Mouse (Mus musculus): ENCODE measurements around the gene Gm20532.

DNA sequence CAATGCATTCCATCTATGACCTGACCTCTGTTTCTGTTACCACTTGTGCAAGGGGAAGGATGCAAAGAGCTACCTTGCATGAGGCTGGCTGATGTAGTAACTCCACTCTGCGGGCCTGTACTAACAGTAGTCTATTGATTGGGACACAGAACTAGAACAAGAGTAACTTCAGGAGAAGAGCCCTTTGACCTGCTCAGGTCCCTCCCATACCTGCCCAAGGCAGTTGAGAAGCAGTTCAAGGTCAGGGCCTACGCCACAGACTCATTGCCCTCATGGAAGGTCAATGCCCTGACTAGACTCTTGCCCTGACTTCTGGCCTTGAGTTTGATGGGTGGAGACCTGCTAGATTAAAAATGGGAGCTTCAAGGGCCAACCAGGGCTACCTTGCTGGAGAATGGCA, 14.2 kb downstream of the Gm20532 start:
- TF ChIP-seq CTCF (IDR thresholded peaks at IDR 0.05 in 2 of 3, conservative IDR thresholded peaks at IDR 0.05 in 1 of 3; ENCODE audit: control insufficient read depth in 1 of 3, insufficient read depth in 1 of 3, low read depth in 2 of 3, low read length in 3 of 3, poor library complexity in 1 of 3, severe bottlenecking in 1 of 3) (no peak), TAL1 (IDR thresholded peaks at IDR 0.05; ENCODE audit: low read length) (no peak), POLR2A (IDR thresholded peaks at IDR 0.05; ENCODE audit: control insufficient read depth in 1 of 2, insufficient read depth in 1 of 2, low read depth in 1 of 2, low read length in 2 of 2, poor library complexity in 1 of 2) (no peak), USF1 (IDR thresholded peaks at IDR 0.05; ENCODE audit: low read depth, low read length) (no peak), ETS1 (IDR thresholded peaks at IDR 0.05; ENCODE audit: low read depth, low read length) (no peak), RAD21 (IDR thresholded peaks at IDR 0.05; ENCODE audit: low read depth, low read length) (no peak), TCF12 (IDR thresholded peaks at IDR 0.05; ENCODE audit: low read depth, low read length) (no peak), BHLHE40 (IDR thresholded peaks at IDR 0.05; ENCODE audit: borderline replicate concordance, low read depth, low read length) (no peak), CHD2 (IDR thresholded peaks at IDR 0.05; ENCODE audit: low read length) (no peak), ZMIZ1 (IDR thresholded peaks at IDR 0.05; ENCODE audit: low read depth, low read length) (no peak), ZC3H11A (IDR thresholded peaks at IDR 0.05; ENCODE audit: low read depth, low read length) (no peak), MYB (IDR thresholded peaks at IDR 0.05; ENCODE audit: low read depth, low read length) (no peak), MYC (IDR thresholded peaks at IDR 0.05; ENCODE audit: low read depth, low read length) (no peak), E2F4 (IDR thresholded peaks at IDR 0.05; ENCODE audit: borderline replicate concordance, low read depth, low read length) (no peak)
